Mouse (Mus musculus) cerebellum, adult 9-11 months (tissue): ENCODE data around the gene Fbln7.
A peak's percentile ranks its signal among the peaks of the same experiment; 100 is the strongest.

Source experiments
- DNase-seq: peaks from one replicate; pipeline ENCODE4 v3.0.0; 2022

Gene Fbln7

DNA sequence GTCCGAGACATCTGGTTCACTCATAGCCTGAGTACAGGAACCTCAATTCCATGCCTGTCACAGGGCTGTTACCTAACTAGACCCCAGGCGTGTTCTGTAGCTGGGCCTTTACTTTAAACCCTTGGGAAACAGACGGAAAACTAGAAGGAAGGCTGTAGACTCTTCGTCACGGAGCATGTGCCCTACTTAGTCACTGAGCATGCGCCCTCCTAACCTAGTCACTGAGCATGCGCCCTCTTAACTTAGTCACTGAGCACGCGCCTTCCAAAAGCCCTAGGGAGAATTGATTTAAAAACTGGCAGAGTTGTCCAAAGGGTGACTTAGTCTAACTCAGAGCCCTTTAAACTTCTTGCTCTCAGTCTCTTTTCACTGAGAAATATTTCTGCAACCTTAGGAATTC, at the start of gene Fbln7:
TSS of gene Fbln7 (plus strand) at position 346 of the 400 bp plus-strand sequence.
- no peak for DNase-seq

DNA sequence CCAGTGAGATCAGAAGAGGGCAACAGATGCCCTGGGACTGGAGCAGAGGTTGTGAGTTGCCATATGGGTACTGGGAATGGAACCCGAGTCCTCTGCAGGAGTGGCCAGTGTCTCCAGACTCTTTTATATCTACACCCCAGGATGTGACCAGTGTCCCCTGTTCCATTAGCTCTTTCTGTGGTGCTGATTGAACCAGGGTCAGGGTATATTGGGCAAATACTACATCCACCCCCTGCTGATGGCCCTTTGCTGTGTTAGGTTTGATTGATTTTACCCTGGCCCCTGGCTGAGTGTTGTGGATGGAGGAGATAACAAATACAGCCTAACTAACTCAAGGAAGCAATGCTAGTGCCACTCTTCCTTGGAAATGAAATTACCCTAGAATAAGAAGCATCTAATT, 46.5 kb upstream of the Fbln7 start:
- peak; percentile 42 for DNase-seq

DNA sequence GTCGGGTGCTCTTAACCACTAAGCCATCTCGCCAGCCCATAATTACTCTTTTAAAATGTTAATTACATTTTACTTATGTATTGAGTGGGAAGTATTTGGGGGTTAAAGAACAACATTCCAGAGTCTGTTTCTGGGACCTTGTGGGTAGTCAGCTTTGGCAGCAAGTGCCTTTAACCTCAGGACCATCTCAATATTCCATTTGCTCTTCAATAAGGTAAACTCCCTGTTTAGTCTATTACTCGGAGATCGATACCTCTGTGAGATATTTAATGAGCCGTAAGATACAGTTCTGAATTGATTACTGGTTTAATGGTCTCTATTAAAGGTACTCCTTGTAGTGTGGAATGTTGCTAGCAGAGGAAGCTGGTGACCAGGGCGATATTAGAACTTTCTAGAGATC, 45.9 kb upstream of the Fbln7 start:
- DNase-seq, result peak; percentile 18

DNA sequence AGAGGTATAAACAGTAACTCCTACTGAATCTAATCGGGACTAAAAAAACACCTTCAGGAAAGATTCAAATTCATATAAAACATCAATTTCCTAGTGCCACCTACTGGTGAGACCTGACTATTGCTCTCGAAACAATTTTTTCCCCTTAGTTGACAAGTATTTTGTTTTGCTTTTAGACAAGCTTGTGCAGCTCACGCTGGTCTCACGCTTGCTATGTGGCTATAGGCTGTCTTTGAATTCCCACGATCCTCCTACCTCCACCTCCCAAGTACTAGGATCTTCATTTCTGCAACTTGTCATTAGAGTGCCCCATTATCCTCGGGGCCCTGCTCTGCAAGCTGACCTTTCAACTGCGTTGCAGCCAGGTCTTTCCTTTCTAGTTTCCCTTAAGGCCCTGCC, 45.4 kb upstream of the Fbln7 start:
- no peak for DNase-seq

DNA sequence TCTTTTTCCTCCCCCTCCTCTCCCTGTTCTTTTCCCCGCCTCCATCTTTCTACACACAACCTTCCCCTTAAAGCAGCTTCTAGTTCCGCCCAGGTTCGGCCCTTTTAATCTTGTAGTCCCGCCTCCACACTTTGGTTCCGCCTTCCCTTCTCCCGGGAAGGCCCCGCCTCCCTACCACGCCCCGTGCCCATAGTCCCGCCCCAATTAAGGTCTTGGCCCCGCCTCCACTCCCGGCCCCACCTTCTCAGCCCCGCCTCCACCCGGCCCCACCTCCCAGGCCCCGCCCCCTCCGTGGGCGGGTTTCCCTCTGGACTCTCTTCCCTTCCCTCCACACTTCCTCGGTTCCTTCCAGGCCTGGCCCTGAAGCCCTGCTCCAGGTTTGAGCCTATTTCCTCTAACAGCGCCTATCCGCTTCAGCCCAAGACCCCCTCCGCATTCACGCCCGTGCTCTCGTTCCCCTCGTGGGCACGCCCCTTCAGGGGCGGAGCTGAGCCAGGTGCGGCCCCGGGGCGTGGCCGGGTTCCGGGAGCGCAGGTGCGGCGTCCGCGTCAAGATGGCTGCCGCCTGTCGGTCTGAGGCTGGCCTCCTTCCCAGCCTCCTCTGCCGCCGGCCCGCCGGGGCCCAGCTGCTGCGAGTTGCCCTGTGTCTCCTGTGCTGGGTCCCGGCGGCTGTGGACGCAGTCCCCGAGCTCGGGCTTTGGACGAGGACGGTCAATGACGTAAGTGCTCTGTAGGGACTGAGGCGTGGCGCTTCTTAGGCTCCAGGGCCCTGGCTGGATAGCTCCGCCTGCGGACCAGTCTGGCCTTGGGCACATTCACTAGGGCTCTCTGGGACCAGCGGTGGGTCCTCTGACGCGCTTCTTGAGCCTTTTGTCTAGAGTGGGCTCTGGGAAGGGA, 44.7 kb upstream of the Fbln7 start, which contains the start of gene Tmem87b:
TSS of gene Tmem87b (plus strand) at position 333 of the 896 bp plus-strand sequence.
- DNase-seq, result peak; percentile 98

DNA sequence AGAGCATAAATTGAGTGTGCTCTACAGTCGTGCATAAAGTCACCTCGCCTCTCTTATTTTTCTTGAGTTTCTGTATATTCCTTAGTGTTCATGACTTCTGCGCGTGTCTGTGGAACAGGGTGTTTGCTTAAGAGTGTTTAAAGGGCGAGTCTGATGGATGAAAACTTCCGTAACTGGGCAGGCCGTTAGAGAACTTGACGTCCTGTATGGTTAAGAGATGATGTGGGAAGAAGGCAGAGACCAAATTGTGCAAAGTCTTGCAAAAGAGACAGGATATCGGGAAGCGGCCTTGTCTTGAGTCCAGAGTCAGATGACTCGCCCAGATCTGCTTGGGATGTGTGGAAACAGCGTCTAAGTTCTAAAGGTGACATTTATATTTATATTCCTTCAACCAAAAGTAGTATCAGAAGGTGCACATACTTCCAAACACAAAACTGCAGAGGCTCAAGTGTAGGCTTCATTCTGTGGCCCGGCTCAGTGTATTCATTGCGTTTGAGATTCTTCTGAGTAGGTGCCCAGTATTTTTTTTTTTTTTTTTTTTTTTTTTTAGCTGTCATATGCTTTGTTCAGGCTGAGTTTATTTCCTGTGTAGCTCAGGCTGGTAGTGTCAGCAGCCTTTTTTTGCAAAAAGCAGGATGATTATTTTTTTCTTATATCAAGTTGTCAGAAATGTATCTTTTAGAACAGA, 43.7 kb upstream of the Fbln7 start:
- peak; percentile 31 for DNase-seq

DNA sequence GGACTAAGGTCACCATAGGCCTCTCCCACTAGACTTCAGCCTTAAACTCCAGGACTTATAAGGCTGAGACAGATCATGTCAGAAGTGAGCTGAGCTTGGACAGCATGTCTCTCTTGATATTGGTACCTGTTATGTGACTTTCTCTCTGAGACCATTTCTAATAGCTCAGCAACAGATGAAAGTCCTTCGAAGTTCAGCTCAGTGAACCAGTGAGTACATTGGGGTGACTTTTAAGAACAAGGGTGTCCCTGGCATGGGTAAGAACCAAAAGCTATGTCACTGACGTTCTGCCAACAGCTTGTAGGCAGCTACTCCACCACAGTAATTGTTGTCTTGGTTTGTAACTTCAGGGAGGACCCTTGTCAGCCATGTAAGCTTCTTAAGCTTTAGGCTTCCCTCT, 42.1 kb upstream of the Fbln7 start:
- no peak for DNase-seq

DNA sequence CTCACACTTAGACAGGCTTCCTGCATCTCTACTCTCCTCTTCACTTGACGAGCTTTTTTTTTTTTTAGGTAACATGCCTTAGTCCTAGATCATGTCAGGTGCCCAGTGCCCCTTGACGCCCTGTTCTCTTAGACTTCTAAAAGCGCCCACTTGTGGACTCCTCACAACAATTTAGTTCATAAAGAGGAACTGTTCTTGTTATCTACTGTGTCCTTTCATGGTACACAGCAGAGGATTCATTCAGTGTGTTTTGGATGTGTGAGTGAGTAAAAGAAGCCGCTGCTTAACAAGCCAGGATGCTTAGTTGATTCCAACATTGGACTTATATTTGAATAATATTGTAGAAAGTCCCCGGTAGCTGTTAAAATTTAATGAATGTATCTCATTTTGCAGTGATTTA, 38.9 kb upstream of the Fbln7 start:
- no peak for DNase-seq

DNA sequence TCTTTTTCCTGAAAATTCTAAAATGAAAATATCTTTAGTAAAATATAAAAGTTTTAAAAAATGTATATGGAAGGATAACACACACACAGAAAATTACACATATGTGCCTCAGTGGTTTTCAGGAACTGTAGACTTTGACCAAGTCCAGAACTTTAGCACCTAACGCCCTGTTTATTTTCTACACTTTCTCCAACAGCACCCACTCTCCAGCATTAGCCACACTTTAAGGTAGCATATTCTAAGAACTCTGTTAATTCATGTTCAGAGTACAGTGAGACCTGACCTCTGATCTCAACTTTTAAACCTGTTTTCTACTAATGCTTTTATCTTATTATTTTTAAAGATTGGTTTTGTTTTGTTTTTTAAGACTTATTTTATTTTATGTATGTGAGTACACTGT, 35.0 kb upstream of the Fbln7 start:
- no peak for DNase-seq

DNA sequence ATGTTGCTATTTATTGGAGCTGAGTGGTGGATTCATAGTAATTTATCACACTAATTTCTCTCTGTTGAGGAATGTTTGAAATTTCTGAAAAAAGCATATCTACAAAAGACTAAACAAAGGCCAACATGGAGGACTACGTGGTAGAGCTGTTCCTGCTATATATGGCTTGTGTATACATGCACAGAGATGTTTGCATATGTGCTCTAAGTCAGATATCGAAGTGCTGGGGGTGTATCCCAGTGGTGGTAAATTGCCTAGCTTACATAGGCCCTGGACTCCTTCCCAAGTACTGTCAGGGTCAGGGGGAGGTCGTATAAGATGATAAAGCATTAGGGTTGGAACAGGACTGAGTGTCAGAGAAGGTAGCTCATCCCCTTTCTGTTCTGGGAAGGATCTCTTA, 30.2 kb upstream of the Fbln7 start:
- no peak for DNase-seq

DNA sequence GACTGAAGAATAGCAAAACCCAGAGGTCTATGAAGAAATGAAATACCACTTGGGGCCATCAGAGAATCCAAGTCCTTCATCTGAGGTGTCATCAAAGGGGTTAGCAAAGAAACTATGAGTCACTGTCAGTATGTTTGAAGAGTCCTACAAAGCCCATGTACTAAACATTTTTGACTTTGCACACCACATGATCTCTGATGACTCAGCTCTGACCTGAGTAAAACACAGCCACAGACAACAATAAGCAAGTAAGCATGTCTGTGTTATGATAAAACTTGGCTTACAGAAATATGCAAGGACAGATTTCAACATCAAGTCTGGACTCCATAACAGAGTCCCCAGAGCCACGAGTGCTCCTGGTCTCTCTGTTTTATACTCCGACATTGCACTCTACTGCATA, 29.7 kb upstream of the Fbln7 start:
- DNase-seq, result no peak

DNA sequence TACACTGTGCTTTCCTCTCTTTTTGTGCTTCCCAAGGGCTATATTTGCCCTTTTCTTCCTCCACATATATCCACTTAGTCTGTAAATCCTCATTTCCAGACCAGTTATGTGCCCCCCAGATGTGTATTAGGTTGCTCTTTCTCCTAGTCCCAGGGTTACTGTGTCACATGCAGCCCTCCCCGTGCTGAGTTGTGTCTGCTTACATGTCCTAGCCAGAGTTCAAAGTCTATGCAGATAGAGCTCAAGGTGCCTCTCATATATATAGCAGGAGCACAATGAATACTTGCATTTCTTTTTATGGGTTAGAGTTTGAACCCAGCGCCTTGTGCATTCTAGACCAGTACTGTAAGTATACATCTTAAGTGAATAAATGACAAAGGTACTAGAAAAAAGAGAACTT, 29.3 kb upstream of the Fbln7 start:
- DNase-seq, result no peak

DNA sequence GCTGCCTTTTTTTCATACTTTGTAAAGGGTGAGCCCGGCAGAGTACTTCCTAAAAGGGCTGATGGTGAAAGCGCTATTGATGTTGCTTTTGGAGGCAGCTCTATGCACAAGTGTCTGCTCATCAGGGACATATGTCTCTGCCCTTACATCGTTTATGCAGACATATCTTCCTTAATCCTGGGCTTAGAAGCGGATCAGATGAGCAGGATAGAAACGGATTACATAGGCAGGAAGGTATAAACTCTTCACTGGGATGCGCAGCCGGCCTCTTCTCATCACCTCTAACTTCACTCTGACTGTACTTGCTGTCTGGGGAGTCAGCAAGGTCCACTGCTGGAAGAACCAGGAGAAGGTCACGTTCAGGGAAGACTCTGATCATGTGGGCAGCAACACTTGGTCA, 25.2 kb upstream of the Fbln7 start:
- no peak for DNase-seq

DNA sequence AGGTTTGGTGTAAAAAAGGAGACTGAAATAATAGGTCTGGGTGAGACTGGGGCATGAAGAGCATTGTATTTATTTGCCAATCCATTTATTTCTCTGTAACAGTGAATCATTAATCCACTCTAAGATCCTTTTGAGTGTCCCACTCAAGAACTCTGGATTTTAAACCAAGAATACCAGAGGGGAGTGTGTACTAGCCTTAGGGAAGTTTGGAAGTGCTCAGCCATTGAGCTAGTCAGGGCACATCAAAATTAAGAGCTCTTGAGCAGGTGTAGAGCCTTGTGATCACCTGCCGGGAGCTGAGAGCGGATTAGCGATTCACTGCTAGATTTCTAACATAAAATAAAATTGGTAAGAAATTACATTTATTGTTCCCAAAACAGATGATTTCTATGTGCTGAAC, 24.2 kb upstream of the Fbln7 start:
- DNase-seq, result no peak

DNA sequence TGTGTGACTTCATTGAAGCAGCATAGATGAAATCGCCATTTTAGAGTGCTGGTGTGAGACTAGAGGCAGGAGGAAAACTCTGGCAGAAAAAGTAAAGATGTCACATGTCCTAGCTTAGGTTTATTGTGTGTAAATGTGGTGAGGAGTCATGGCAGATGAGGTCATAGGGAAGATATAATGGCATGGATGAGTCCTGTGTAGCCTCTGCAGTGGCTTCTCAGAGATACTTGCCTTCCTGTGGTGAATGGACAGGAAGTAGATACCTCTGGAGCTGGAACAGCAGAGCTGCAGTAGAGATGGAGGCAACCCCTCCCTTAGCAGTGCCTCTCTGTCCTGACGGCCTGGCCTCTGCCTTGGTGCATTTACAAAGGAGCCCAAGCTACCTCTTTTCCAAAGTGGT, 23.3 kb upstream of the Fbln7 start:
- no peak for DNase-seq

DNA sequence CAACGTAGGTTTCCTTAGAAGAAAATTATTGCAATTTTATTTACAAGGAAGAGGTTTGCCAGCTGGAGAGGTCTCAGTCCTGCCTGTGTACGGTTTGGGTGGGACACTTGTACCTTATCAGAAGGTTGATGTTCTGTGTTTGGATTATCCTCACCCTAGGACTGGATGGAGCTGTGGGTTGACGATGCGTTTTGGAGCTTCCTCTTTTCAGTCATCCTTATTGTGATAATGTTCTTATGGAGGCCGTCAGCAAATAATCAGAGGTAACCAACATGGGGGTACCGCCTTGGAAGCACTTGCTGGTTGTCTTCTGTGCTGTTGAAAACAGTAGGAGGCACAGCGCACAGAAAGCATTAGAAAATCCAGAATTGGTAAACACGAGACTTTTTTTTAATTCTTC, 20.3 kb upstream of the Fbln7 start:
- no peak for DNase-seq

DNA sequence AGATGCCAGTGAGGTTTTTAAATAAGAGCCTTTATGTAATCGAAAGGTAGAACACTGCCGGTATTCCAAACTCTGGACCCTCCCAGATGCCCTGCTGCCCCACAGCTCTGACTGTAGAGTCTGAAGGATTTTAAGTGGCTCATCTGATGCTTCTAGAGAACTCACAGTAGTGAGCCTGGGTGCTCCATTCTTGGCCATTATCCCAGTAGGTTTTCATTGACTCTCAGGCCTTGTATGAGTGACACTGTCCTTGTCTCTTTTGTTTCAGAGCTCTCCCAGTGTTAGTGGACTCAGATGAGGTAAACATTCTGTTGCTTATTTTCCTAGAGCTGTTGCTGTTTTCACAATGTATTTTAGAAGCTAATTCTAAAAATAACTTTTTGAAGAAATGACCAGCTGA, 12.7 kb upstream of the Fbln7 start:
- no peak for DNase-seq

DNA sequence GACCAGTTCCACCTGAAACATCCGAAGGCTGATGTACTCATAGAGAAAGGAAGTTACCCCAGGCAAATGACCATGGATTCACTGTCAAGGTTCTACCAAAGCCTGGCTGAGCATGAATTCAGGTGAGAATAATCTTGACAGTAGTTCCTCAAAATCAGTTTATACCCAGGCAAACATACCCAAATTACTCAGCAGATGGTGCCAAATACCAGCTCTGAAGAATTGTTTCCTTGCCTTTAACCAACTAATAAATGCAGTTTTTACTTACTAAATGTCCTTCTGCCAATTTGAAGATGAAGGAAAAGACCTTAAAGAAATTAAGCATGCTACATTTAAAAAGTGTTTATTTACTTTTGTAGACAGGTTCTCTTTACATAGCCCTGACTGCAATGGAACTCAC, 6.1 kb upstream of the Fbln7 start:
- DNase-seq, result no peak

DNA sequence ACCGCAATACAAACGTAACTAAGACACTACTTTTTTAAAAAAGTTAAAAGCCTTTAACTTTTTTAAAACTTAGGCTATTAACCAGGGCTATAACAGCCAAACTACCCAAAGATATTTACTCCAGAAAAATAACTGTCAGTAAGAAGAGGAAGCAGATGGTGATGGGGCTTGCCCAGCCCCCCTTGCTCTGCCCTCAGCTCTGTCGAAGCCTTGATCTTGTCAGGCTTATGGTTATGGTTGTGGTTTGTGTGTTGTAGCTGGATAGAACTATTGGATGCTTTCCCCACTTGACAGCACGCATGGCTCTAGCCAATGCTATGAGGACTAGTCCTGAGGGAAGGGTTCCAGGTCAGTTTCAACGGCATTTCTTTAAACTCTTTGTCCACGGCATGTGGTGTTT, 3.8 kb upstream of the Fbln7 start:
- DNase-seq, result no peak

DNA sequence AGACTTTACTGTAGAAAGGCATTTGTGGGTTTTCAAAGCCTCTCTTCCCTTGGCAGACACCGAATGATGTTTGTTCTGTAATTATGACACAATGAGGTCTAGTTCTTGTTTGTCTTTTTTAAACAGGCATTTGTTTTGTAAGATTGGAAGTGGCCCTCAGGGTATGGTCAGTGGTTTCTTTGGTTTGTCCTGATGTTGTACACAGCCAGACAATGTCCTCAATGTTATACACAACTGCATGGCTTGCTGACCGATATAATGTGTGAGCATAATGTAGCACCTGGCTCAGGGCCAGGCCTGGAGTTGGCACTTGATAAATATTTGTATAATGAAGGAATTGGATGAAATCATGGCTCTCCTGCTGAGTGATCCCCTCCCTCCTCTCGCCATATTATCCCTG, 2.9 kb upstream of the Fbln7 start:
- DNase-seq, result no peak

DNA sequence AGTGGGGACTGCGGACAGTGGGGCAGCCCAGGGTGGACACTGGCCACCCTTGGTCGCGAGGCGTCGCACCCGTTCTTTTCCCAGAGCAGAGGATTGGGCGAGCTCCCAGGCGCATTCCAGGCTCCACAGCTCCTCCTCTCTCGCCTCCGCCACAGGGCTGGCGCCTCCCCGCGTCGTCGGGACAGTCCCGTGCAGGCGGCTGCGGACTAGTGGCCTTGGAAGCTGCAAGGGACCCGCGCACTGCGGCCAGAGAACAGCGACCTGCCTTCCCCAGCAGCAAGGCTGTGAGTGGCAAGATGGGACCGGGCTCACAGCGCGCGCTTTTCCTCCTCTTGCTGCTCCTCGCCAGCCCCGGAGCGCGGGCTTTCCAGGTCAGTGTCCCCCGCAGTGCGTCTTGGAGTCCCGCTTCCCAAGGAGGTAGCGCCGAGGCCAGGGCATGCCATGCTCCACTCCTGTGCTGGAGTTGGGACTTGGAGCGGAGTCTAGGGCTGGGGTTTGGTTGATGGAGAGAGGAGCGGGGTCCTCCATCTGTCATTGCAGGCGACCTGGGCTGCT, 1.1 kb downstream of the Fbln7 start:
- DNase-seq, result peak; percentile 25

DNA sequence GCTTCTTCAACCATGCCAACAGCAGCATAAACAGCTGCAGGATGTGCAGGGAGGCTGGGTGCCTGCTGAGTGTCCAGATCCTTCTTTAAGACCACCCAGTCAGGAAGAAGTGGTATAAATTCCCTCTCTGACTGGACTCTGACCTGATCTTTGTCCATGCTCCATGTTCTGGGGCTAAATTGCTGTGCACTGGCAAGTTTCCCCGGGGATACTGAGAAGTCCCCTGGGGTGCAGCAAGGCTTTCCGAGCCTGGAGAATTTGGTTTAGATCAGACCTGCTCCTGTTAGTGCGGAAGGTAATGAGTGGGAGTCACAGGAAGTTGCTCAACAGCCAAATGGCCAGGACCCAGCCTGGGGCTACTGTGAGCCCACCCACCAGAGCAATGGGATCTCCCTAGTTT, 2.3 kb downstream of the Fbln7 start:
- DNase-seq, result no peak

DNA sequence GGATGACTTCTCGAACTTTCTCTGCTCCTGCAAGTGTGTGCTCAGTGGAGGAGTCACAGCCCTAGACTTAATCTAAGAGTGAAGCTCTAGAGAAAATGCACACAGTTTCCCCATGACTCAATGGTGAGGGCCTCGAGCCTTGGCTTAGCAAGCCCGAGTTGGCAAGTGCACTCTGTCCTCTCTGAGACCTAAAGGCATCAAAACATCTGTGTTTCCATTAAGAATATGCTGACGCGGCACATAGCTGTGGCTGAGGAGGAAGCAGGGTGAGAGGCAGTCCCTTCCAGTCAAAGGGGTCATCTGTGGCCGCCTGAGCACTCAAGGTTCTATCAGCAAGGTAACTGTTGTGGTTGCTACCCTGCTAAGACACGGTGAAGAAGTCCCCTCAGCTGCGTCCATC, 8.9 kb downstream of the Fbln7 start:
- DNase-seq, result no peak

DNA sequence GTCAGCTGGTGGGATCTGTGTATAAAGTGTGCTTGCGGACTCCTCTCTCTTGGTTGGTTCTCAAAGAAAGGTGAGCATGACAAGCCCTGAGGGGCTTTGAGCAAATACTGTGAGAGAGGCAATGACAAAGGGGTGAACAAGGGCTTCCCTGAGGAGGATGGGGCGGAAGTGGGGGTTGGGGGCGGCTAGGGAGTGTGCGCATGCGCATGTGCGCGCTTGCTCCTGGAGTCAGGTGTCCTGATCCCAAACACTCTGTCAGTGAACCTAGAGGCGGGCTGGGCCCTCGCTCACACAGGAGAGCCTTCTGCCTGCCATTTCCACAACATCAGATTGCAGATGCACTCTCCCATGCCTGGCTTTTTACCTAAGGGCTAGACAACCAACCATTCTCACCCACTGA, 9.5 kb downstream of the Fbln7 start:
- DNase-seq, result no peak
